Mouse (Mus musculus) kidney, embryonic 15.5 days (tissue): Measurements from ENCODE around the gene Adamts12. TPM values are rescaled to one million over a fixed set of nuclear protein-coding genes. Genes with fewer than 3 reads are reported as not detected.

Experiments used
- ATAC-seq: fragments of 200-750 bp; cut with Nextera tagmentation; replicated peaks from 2 replicates; pipeline ENCODE4 v1.8.0; 2017; ENCODE audit warnings: moderate TSS enrichment; ENCODE audit not compliant: low FRiP score
- H3K27ac ChIP-seq: fragments of 300-500 bp; sonication (generic); 2 replicates; pipeline ENCODE4 v1.5.1; 2015; ENCODE audit warnings: mild to moderate bottlenecking, inconsistent platforms
- H3K27me3 ChIP-seq: fragments of 300-500 bp; sonication (generic); 2 replicates; pipeline ENCODE4 v1.6.1; 2015; ENCODE audit warnings: inconsistent platforms
- H3K36me3 ChIP-seq: fragments of 300-500 bp; sonication (generic); 2 replicates; pipeline ENCODE4 v1.6.1; 2015; ENCODE audit warnings: inconsistent platforms
- H3K4me1 ChIP-seq: fragments of 300-500 bp; sonication (generic); 2 replicates; pipeline ENCODE4 v1.6.1; 2015; ENCODE audit warnings: inconsistent platforms
- H3K4me2 ChIP-seq: fragments of 300-500 bp; sonication (generic); 2 replicates; pipeline ENCODE4 v1.6.1; 2015; ENCODE audit warnings: moderate library complexity, mild to moderate bottlenecking, inconsistent platforms
- H3K4me3 ChIP-seq: fragments of 300-500 bp; sonication (generic); replicated peaks from 2 replicates; pipeline ENCODE4 v1.5.1; 2015; ENCODE audit warnings: mild to moderate bottlenecking, inconsistent platforms
- H3K9ac ChIP-seq: fragments of 300-500 bp; sonication (generic); 2 replicates; pipeline ENCODE4 v1.6.1; 2015; ENCODE audit warnings: mild to moderate bottlenecking, inconsistent platforms
- H3K9me3 ChIP-seq: fragments of 300-500 bp; sonication (generic); replicated peaks from 2 replicates; pipeline ENCODE4 v1.6.1; 2016; ENCODE audit warnings: inconsistent platforms
- WGBS: fragments of 180-500 bp; shearing (Covaris S2); methylation state at CpG from one replicate; pipeline ENCODE4 v1.1.7; 2015; ENCODE audit warnings: mixed read lengths; 5-methylcytosine and 5-hydroxymethylcytosine counted together
- polyA plus RNA-seq: library from polyadenylated mRNA; unstranded; fragments of >200 nt; fragmentation: Nextera tagmentation; extraction: Ambion mirVana; gene quantifications from 2 replicates; pipeline ENCODE4 v1.2.1, GENCODE M21; 2015

Adamts12 gene
- polyA plus RNA-seq, 1 experiment from 2014 or later = 4.0 TPM

DNA sequence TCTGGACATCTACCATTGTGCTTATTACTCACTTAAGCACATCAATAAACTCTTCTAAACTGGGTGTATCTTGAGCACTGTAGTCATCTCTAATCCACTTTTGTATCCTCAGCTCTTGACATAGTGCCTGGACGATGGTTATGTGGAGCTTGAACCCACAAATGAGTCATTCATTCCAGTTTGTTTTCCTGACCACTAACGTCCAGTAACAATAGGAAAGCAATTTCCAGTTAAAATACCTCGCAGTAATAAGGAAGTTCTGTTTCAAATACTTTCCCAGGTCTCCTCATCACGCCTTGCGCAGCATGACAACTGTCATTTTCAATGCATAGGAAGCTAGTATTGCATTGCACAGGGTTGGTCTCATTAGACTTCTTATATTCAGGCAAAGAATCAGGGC, 21.8 kb upstream of the Adamts12 start:
- no peak overlapping the region for H3K4me2 ChIP-seq
- no peaks in the 10 kb centered on the region for H3K9me3 ChIP-seq
- H3K27me3 ChIP-seq = peaks cover 18% of the 10 kb centered on the region
- no peak overlapping the region for H3K4me3 ChIP-seq
- H3K9ac ChIP-seq = no peak overlapping the region
- H3K4me1 ChIP-seq = peaks cover 12% of the 10 kb centered on the region
- no peak overlapping the region for H3K27ac ChIP-seq
- 80% methylated on average over 5 of the region's 5 CpGs for WGBS
- no peak for ATAC-seq
- no peaks in the 10 kb centered on the region for H3K36me3 ChIP-seq

DNA sequence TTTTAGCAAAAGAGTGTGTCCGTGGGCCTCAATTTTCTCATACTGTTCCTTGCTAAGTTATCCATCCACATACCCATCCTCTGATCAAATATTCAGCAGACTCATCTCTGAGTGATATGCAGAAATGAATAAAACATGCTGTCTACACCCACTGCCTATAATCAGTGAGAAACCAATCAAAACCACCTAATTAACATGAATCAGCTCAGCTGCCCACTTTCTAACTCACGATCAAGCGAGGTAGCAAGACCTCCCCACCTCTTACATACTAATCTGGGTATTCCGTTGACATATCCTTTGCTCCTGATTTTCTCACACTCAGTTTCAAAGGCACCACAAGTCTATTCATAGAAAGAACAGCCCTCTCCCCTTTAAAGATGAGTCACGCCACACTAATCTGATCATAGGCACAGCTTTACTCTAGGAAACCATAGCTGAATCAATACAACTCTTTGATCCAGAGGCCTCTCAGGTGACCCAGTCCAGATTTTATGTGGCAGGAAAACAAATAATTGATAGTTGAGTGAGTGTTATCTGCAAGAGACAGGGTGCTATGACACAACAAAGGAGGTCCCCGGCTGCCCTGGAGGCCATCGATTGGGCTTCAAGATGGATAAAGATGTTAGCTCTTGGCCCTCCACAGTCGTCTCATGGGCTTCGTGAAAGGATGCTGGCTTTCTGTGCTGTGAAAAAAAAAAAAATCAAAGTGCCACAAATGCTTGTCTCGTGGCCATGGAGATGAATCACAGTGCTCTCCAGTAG, 10.7 kb upstream of the Adamts12 start:
- Histone ChIP-seq H3K4me1 (no peaks in the 10 kb centered on the region), H3K27ac (no peak overlapping the region), H3K4me3 (no peak overlapping the region), H3K9me3 (no peaks in the 10 kb centered on the region), H3K4me2 (no peak overlapping the region), H3K27me3 (no peaks in the 10 kb centered on the region), H3K9ac (no peak overlapping the region), H3K36me3 (no peaks in the 10 kb centered on the region)
- ATAC-seq = no peak
- WGBS = 89% methylated on average over 10 of the region's 10 CpGs

DNA sequence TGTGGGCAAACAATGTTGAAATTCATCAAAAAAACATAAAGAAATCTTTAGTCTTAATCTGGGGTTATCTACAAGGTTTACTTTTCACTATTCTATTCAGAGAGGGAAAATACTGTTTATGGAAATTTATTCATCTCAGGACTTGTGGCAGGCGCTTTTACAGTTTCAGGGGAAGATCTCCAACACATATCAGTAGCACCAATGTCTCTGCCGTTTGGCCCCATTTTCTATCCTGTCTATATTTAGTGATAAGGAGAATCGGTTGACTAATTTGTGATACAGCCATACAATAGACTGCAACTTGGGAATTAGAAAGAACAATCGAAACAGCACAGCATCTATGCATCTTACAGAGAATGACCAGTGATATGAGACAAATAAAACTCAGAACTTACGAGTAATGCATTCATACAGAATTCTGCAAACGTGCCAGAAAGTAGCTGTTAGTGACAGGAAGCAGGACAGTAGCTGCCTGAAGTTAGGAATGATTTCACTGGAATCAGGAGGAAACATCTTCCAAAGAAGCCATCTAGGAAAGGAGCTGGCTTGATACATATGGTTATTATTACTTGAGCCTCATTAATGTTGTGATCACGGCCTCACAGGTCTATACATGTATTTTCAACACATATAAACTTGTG, 10.0 kb upstream of the Adamts12 start:
- no peak for ATAC-seq
- Histone ChIP-seq H3K4me3 (no peak overlapping the region), H3K36me3 (no peaks in the 10 kb centered on the region), H3K27me3 (no peaks in the 10 kb centered on the region), H3K4me1 (no peaks in the 10 kb centered on the region), H3K4me2 (no peak overlapping the region), H3K9ac (no peak overlapping the region), H3K9me3 (no peaks in the 10 kb centered on the region), H3K27ac (no peak overlapping the region)
- WGBS = 77% methylated on average over 7 of the region's 7 CpGs

DNA sequence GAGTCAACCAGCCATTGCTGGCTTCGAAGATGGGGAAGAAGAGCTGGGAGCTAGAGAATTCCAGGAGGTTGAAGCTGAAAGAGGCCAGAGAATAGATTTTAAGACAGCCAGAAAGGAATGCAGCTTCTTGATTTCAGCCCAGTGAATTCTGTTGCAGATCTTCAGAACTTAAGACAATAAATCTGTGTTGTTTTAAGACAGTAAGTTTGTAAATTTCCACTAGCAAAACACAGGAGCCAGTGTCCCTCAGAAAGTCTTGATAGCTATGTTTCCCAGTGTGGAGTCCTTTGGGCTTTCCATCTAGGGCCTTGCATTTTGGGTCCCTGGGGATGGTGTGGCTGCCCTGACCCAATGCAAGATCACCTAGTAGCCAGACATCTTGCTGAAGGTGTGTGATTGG, 1.7 kb upstream of the Adamts12 start:
- no peak for ATAC-seq

DNA sequence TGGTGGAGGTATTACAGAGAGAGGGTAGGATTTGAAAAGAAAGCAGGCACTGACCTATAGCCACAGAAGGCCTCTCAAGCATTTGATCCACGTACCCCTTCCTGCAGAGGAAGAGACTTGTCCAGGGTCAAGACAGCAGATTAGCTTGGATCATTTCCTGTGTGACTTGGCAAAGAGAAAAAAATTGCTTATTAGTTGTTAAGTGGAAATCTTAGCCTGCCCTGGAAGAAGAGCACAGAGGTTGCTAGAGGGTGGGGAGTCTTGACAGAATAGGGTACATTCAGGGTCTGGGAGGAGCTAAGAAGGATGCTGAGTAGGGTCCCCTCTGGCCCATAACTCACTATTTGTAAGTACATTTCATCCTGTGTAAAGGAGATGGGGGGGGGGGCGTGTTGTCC, 431 bp upstream of the Adamts12 start:
- H3K4me1 ChIP-seq = peaks cover 37% of the 10 kb centered on the region
- 4% methylated on average over 2 of the region's 2 CpGs for WGBS
- H3K9me3 ChIP-seq = no peaks in the 10 kb centered on the region
- no peaks in the 10 kb centered on the region for H3K36me3 ChIP-seq
- peak overlapping the region; percentile 72 for H3K4me2 ChIP-seq
- H3K4me3 ChIP-seq = peak overlapping the region; percentile 44
- no peak overlapping the region for H3K9ac ChIP-seq
- no peak; the same call in 1 of the 2 replicates for ATAC-seq
- no peaks in the 10 kb centered on the region for H3K27me3 ChIP-seq
- peak overlapping the region; percentile 97 for H3K27ac ChIP-seq

More for the DNA sequence above, 1.7 kb upstream of the Adamts12 start:
- H3K9ac ChIP-seq = no peak overlapping the region
- 77% methylated on average over 1 of the region's 1 CpGs for WGBS
- peaks cover 36% of the 10 kb centered on the region for H3K4me1 ChIP-seq
- no peak overlapping the region for H3K4me2 ChIP-seq
- H3K9me3 ChIP-seq = no peaks in the 10 kb centered on the region
- H3K27me3 ChIP-seq = no peaks in the 10 kb centered on the region
- no peaks in the 10 kb centered on the region for H3K36me3 ChIP-seq
- no peak overlapping the region for H3K4me3 ChIP-seq
- H3K27ac ChIP-seq = 0 out of 2 replicates have a peak overlapping the region, but pooled peaks have one; percentile 37

DNA sequence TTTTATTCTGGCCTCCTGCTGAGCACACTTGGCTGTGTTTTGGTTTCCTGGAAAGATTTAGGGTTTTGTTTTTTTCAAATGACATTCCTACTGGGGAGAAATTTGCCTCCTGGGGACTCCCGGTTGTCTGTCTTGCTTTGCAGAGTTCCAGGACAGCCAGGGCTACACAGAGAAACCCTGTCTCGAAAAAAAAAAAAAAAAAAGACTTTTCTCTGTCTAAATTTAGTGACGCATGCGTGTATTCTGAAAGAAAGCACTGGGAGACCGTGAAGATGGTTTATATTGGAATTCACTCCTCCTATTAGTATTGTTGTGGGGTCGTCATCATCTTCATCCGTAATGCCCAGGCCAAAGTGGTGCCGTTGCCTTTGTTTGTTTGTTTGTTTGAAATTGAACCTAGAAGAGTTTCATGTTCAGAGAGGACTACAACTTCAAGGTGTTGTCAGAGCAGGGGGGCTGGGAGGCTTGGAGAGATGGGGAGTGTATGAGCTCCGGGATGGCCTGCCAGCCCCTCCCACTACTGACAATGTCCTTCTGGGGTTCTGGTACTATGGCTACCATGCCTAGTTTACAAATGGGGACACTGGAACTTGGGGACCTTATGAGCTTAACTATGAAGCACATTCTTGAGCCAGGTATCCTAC, 1.1 kb downstream of the Adamts12 start:
- Histone ChIP-seq H3K4me1 (peaks cover 40% of the 10 kb centered on the region), H3K27me3 (no peaks in the 10 kb centered on the region), H3K9ac (peak overlapping the region; percentile 44), H3K27ac (peak overlapping the region; percentile 97), H3K4me2 (peak overlapping the region; percentile 72), H3K36me3 (no peaks in the 10 kb centered on the region), H3K4me3 (peak overlapping the region; percentile 44), H3K9me3 (no peaks in the 10 kb centered on the region)
- 7% methylated on average over 9 of the region's 9 CpGs for WGBS
- no peak for ATAC-seq

DNA sequence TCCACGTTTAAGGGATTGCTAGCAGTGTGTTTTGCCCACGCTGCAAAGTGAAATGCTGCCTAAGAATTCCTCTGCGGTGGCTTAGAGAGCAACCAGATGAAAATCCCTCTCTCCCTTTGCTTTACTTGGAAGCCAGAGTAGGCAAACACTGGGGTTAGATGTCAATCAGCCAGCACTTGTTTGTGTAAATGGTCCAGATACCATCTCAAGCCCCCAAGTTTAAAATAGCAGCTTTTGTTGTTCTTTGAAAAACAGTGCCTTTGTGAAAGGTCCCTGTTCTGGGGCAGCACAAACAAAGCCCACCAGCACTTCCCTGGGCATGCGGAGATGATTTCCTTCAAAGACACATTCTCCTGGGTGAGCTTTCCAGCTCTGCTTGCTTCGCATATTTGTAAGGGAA, 1.7 kb downstream of the Adamts12 start:
- Histone ChIP-seq H3K4me2 (peak overlapping the region; percentile 72), H3K9ac (no peak overlapping the region), H3K4me3 (peak overlapping the region; percentile 44), H3K9me3 (no peaks in the 10 kb centered on the region), H3K4me1 (peaks cover 40% of the 10 kb centered on the region), H3K27me3 (no peaks in the 10 kb centered on the region), H3K27ac (peak overlapping the region; percentile 97), H3K36me3 (no peaks in the 10 kb centered on the region)
- WGBS = 12% methylated on average over 5 of the region's 5 CpGs
- no peak for ATAC-seq

DNA sequence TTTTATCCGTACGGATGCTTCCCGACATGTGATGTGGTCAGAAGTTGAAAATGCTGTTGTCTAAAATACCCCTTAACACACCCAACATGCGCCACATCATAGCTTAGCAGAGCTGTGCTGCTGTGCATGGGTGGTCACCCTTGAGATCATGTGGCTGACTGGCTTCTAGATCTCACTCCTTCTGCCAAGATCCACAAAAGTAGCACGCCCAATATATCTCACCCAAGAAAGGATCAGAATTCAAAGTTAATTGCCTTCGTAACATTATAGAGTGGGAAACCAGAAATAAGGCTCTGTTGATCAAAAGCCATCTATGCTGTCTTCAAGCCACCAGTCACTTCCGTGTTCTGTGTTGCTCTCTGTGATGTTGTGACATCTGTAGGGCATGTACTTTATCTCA, 3.3 kb downstream of the Adamts12 start:
- H3K36me3 ChIP-seq = no peaks in the 10 kb centered on the region
- H3K9ac ChIP-seq = no peak overlapping the region
- no peak overlapping the region for H3K4me3 ChIP-seq
- H3K27me3 ChIP-seq = no peaks in the 10 kb centered on the region
- no peak overlapping the region for H3K27ac ChIP-seq
- peaks cover 40% of the 10 kb centered on the region for H3K4me1 ChIP-seq
- no peaks in the 10 kb centered on the region for H3K9me3 ChIP-seq
- no peak for ATAC-seq
- 0 out of 2 replicates have a peak overlapping the region, but pooled peaks have one; percentile 72 for H3K4me2 ChIP-seq
- 51% methylated on average over 7 of the region's 7 CpGs for WGBS

DNA sequence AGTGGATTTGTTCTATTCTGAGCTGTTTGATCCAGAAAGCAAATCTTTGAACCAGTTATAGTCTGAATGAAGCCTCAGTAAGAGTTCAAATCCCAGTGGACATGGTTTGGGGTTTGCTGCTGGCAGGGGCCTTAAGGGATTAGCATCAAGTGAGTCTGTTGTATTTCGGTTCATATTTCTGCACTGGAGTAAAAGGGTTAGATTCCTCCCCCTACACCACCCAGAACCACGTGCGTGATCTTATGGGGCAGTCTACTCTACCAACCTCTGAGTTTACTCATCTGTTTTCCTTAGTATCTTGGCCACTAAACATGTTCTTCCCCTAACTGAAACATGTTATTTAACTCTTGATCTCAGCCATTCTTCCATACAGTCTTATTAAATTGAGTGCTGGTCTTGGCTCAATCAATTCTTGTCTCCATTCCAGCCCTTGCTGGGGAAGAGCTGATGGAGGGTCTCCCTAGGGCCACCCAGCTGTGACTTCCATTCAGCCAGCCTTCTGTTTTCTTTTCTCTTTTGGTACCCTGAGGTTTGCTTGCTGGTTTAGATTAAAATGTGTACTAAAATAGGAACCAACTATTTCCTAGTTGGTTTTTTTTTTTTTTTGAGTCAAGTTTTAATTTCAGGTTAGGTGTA, 11.3 kb downstream of the Adamts12 start:
- Histone ChIP-seq H3K4me2 (no peak overlapping the region), H3K4me1 (no peaks in the 10 kb centered on the region), H3K27ac (no peak overlapping the region), H3K9me3 (no peaks in the 10 kb centered on the region), H3K36me3 (no peaks in the 10 kb centered on the region), H3K27me3 (no peaks in the 10 kb centered on the region), H3K4me3 (no peak overlapping the region), H3K9ac (no peak overlapping the region)
- no peak for ATAC-seq
- WGBS = 82% methylated on average over 3 of the region's 3 CpGs

DNA sequence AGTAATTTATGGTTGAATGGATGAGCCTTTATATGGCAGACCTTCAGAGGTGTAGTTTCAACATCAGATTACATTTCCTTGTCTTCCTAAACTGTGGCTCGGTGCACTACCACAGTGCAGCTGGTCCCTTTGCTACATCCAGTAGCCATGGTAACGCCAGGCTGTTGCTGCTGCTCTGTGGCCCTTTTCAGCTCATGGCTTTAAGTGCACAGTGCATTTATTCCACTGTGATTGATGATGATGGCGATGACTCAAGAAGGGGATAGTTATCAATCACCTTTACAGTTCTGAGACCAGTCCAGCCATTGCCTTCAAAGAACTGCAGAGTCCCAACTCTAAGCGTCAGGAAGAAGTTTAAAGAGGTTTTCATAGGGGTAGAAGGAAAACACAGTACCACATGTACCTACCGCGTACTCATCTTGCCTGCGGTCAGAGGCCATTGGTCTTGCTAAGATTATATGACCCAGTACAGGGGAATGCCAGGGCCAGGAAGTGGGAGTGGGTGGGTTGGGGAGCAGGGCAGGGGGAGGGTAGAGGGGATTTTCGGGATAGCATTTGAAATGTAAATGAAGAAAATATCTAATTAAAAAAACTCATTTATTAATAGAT, 18.5 kb downstream of the Adamts12 start:
- no peak overlapping the region for H3K9ac ChIP-seq
- H3K27ac ChIP-seq = no peak overlapping the region
- WGBS = 21% methylated on average over 8 of the region's 8 CpGs
- no peak overlapping the region for H3K4me2 ChIP-seq
- no peaks in the 10 kb centered on the region for H3K27me3 ChIP-seq
- no peaks in the 10 kb centered on the region for H3K9me3 ChIP-seq
- no peaks in the 10 kb centered on the region for H3K36me3 ChIP-seq
- peak; percentile 66; the same call in 1 of the 2 replicates for ATAC-seq
- no peak overlapping the region for H3K4me3 ChIP-seq
- H3K4me1 ChIP-seq = peaks cover 14% of the 10 kb centered on the region

DNA sequence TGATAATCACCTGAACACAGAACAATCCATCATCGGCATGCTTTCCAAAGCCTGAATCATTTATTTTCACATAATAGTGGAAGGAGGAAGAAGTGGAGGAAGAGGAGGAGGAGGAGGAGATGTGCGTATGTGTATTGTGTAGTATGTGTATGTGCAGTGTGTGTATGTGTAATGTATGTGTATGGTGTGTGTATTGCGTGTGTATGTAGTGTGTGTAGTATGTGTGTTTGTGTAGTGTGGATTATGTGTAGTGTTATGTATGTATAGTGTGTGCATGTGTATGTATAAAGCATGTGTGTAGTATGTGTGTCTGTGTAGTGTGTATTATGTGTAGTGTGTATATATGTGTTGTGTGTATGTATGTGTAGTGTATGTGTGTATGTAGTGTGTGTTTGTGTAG, 19.1 kb downstream of the Adamts12 start:
- Histone ChIP-seq H3K36me3 (no peaks in the 10 kb centered on the region), H3K4me2 (no peak overlapping the region), H3K9ac (no peak overlapping the region), H3K9me3 (no peaks in the 10 kb centered on the region), H3K27ac (no peak overlapping the region), H3K4me1 (peaks cover 14% of the 10 kb centered on the region), H3K27me3 (no peaks in the 10 kb centered on the region), H3K4me3 (no peak overlapping the region)
- no peak for ATAC-seq
- WGBS = 85% methylated on average over 3 of the region's 3 CpGs
